Mouse (Mus musculus) testis, adult 2 months (tissue): ENCODE measurements at regions not wholly inside any gene's neighbourhood (a gene's known extent, or its start where the extent isn't known, plus 50 kb on each side); places are given as distances from the start of the nearest gene placed in this dataset.

ENCODE experiments used
- CTCF ChIP-seq: fragments of 200-500 bp; IDR thresholded peaks from 2 replicates; pipeline ENCODE4 v1.5.1; 2012; ENCODE audit warnings: low read depth, mild to moderate bottlenecking, inconsistent platforms, low read length, moderate library complexity; ENCODE audit not compliant: control insufficient read depth, insufficient read depth, insufficient replicate concordance
- POLR2A ChIP-seq: fragments of 200-500 bp; IDR thresholded peaks from 2 replicates; pipeline ENCODE4 v1.6.1; 2012; ENCODE audit warnings: low read depth, mild to moderate bottlenecking, inconsistent platforms, low read length, moderate library complexity; ENCODE audit not compliant: control insufficient read depth

- TF ChIP-seq CTCF, result no peak
- no peak for TF ChIP-seq POLR2A
Measured at GRCm38 (mm10) chr2:180387305-180387704, 52.8 kb upstream of the Gata5 start.
